Mouse (Mus musculus): Measurements from ENCODE around the gene Atxn7l3b. TPM values are rescaled to one million over a fixed set of nuclear protein-coding genes. Genes with fewer than 3 reads are reported as not detected.
"Not testable (repeated sequence)": the region's sequence is repeated elsewhere in the genome, so short reads cannot be mapped to it uniquely, and the experiment has no call there.

Atxn7l3b gene
- total RNA-seq, 1 experiment, result 40.1 TPM

GRCm38 (mm10) chr10:112967578-112967977, 38.8 kb upstream of the Atxn7l3b start:
- Histone ChIP-seq H3K4me3 (ENCODE audit: insufficient read depth in 1 of 2, low read depth in 1 of 2, low read length in 2 of 2, poor library complexity in 1 of 2, severe bottlenecking in 1 of 2) (no peak overlapping the region), H3K36me3 (ENCODE audit: control insufficient read depth, insufficient read depth, low read length, poor library complexity, severe bottlenecking) (no peaks in the 10 kb centered on the region), H3K4me1 (ENCODE audit: control insufficient read depth in 2 of 2, insufficient read depth in 2 of 2, low read length in 2 of 2, poor library complexity in 1 of 2) (no peaks in the 10 kb centered on the region), H3K9me3 (ENCODE audit: control insufficient read depth, insufficient read depth, low read depth, low read length) (no peaks in the 10 kb centered on the region), H3K9ac (ENCODE audit: insufficient read depth, low read depth, low read length, poor library complexity, severe bottlenecking) (no peak overlapping the region), H3K27ac (ENCODE audit: insufficient read depth, low read depth, low read length, poor library complexity, severe bottlenecking) (no peak overlapping the region)
- in situ Hi-C loops (cut with MboI; ENCODE audit: low sequenced_read_pairs in 2 of 2, unreplicated experiment in 2 of 2), result no loop called here
- TF ChIP-seq MAFK (IDR thresholded peaks at IDR 0.05; ENCODE audit: insufficient read depth, low read depth, low read length) (no peak), HCFC1 (IDR thresholded peaks at IDR 0.05; ENCODE audit: borderline replicate concordance, insufficient read depth, low read length) (no peak), CHD2 (IDR thresholded peaks at IDR 0.05; ENCODE audit: low read depth, low read length) (no peak), ZNF384 (IDR thresholded peaks at IDR 0.05; ENCODE audit: low read depth, low read length) (no peak), ZC3H11A (IDR thresholded peaks at IDR 0.05; ENCODE audit: borderline replicate concordance, low read depth, low read length) (no peak)
- no peak for DNase-seq (ENCODE audit: low read depth, low spot score)

- H3K4me3 ChIP-seq (ENCODE audit: insufficient read depth in 1 of 2, low read depth in 1 of 2, low read length in 2 of 2, poor library complexity in 1 of 2, severe bottlenecking in 1 of 2); H3K9me3 ChIP-seq (ENCODE audit: control insufficient read depth, insufficient read depth, low read depth, low read length); H3K4me1 ChIP-seq (ENCODE audit: control insufficient read depth in 2 of 2, insufficient read depth in 2 of 2, low read length in 2 of 2, poor library complexity in 1 of 2); in situ Hi-C loops (cut with MboI; ENCODE audit: low sequenced_read_pairs in 2 of 2, unreplicated experiment in 2 of 2); DNase-seq (ENCODE audit: low read depth, low spot score); H3K36me3 ChIP-seq (ENCODE audit: control insufficient read depth, insufficient read depth, low read length, poor library complexity, severe bottlenecking); H3K9ac ChIP-seq (ENCODE audit: insufficient read depth, low read depth, low read length, poor library complexity, severe bottlenecking); H3K27ac ChIP-seq (ENCODE audit: insufficient read depth, low read depth, low read length, poor library complexity, severe bottlenecking): not testable (repeated sequence)
Observed at GRCm38 (mm10) chr10:112962216-112962615, 33.4 kb upstream of the Atxn7l3b start.

- Histone ChIP-seq H3K9me3 (ENCODE audit: control insufficient read depth, insufficient read depth, low read depth, low read length) (no peaks in the 10 kb centered on the region), H3K27ac (ENCODE audit: insufficient read depth, low read depth, low read length, poor library complexity, severe bottlenecking) (no peak overlapping the region), H3K4me3 (ENCODE audit: insufficient read depth in 1 of 2, low read depth in 1 of 2, low read length in 2 of 2, poor library complexity in 1 of 2, severe bottlenecking in 1 of 2) (no peak overlapping the region), H3K4me1 (ENCODE audit: control insufficient read depth in 2 of 2, insufficient read depth in 2 of 2, low read length in 2 of 2, poor library complexity in 1 of 2) (no peaks in the 10 kb centered on the region), H3K36me3 (ENCODE audit: control insufficient read depth, insufficient read depth, low read length, poor library complexity, severe bottlenecking) (no peaks in the 10 kb centered on the region), H3K9ac (ENCODE audit: insufficient read depth, low read depth, low read length, poor library complexity, severe bottlenecking) (no peak overlapping the region)
- in situ Hi-C loops (cut with MboI; ENCODE audit: low sequenced_read_pairs in 2 of 2, unreplicated experiment in 2 of 2), result no loop called here
- no peak for DNase-seq (ENCODE audit: low read depth, low spot score)
- TF ChIP-seq ZC3H11A (IDR thresholded peaks at IDR 0.05; ENCODE audit: borderline replicate concordance, low read depth, low read length), result no peak
- TF ChIP-seq MAFK (IDR thresholded peaks at IDR 0.05; ENCODE audit: insufficient read depth, low read depth, low read length), result no peak
- no peak for TF ChIP-seq CHD2 (IDR thresholded peaks at IDR 0.05; ENCODE audit: low read depth, low read length)
- TF ChIP-seq HCFC1 (IDR thresholded peaks at IDR 0.05; ENCODE audit: borderline replicate concordance, insufficient read depth, low read length), result no peak
- no peak for TF ChIP-seq ZNF384 (IDR thresholded peaks at IDR 0.05; ENCODE audit: low read depth, low read length)
Observed at GRCm38 (mm10) chr10:112954140-112954539, 25.3 kb upstream of the Atxn7l3b start.

- Histone ChIP-seq H3K4me1 (ENCODE audit: control insufficient read depth in 2 of 2, insufficient read depth in 2 of 2, low read length in 2 of 2, poor library complexity in 1 of 2) (no peaks in the 10 kb centered on the region), H3K9me3 (ENCODE audit: control insufficient read depth, insufficient read depth, low read depth, low read length) (no peaks in the 10 kb centered on the region), H3K4me3 (ENCODE audit: insufficient read depth in 1 of 2, low read depth in 1 of 2, low read length in 2 of 2, poor library complexity in 1 of 2, severe bottlenecking in 1 of 2) (no peak overlapping the region), H3K27ac (ENCODE audit: insufficient read depth, low read depth, low read length, poor library complexity, severe bottlenecking) (no peak overlapping the region), H3K9ac (ENCODE audit: insufficient read depth, low read depth, low read length, poor library complexity, severe bottlenecking) (no peak overlapping the region), H3K36me3 (ENCODE audit: control insufficient read depth, insufficient read depth, low read length, poor library complexity, severe bottlenecking) (no peaks in the 10 kb centered on the region)
- in situ Hi-C loops (cut with MboI; ENCODE audit: low sequenced_read_pairs in 2 of 2, unreplicated experiment in 2 of 2), result no loop called here
- no peak for DNase-seq (ENCODE audit: low read depth, low spot score)
- TF ChIP-seq ZC3H11A (IDR thresholded peaks at IDR 0.05; ENCODE audit: borderline replicate concordance, low read depth, low read length) (no peak), MAFK (IDR thresholded peaks at IDR 0.05; ENCODE audit: insufficient read depth, low read depth, low read length) (no peak)
Observed at GRCm38 (mm10) chr10:112948453-112948852, 19.7 kb upstream of the Atxn7l3b start.

- H3K9ac ChIP-seq (ENCODE audit: insufficient read depth, low read depth, low read length, poor library complexity, severe bottlenecking), result no peak overlapping the region; the same call in 1 of the 2 replicates
- TF ChIP-seq ZNF384 (IDR thresholded peaks at IDR 0.05; ENCODE audit: low read depth, low read length) (no peak), CHD2 (IDR thresholded peaks at IDR 0.05; ENCODE audit: low read depth, low read length) (no peak), HCFC1 (IDR thresholded peaks at IDR 0.05; ENCODE audit: borderline replicate concordance, insufficient read depth, low read length) (no peak), ZC3H11A (IDR thresholded peaks at IDR 0.05; ENCODE audit: borderline replicate concordance, low read depth, low read length) (no peak), MAFK (IDR thresholded peaks at IDR 0.05; ENCODE audit: insufficient read depth, low read depth, low read length) (no peak)
- no peak overlapping the region for H3K27ac ChIP-seq (ENCODE audit: insufficient read depth, low read depth, low read length, poor library complexity, severe bottlenecking)
Observed at GRCm38 (mm10) chr10:112929222-112929615, 418 bp upstream of the Atxn7l3b start.

More at GRCm38 (mm10) chr10:112929222-112929615, 418 bp upstream of the Atxn7l3b start:
- DNase-seq (ENCODE audit: low read depth, low spot score), result no peak
- Histone ChIP-seq H3K4me1 (ENCODE audit: control insufficient read depth in 2 of 2, insufficient read depth in 2 of 2, low read length in 2 of 2, poor library complexity in 1 of 2) (peaks cover 0 to 5% of the 10 kb centered on the region in 2 experiments; a peak in 2 of 4 replicates), H3K36me3 (ENCODE audit: control insufficient read depth, insufficient read depth, low read length, poor library complexity, severe bottlenecking) (peaks cover 9% of the 10 kb centered on the region), H3K4me3 (ENCODE audit: insufficient read depth in 1 of 2, low read depth in 1 of 2, low read length in 2 of 2, poor library complexity in 1 of 2, severe bottlenecking in 1 of 2) (peak overlapping the region in 1 of 2 experiments; percentile 86; a peak in 2 of 4 replicates), H3K9me3 (ENCODE audit: control insufficient read depth, insufficient read depth, low read depth, low read length) (no peaks in the 10 kb centered on the region)
- in situ Hi-C loops (cut with MboI; ENCODE audit: low sequenced_read_pairs in 2 of 2, unreplicated experiment in 2 of 2), result no loop called here
